Mouse (Mus musculus) natural killer cell, adult 2 months (primary cell): Measurements from ENCODE around the gene Med27.
A peak's percentile ranks its signal among the peaks of the same experiment; 100 is the strongest.

Experiments used
- DNase-seq, 2 experiments: peaks; one replicate each; pipeline ENCODE4 v3.0.0; 2022; ENCODE audit warnings: low spot score in 2 of 2

Gene Med27

GRCm38 (mm10) chr2:29346629-29347271 lies at the start of gene Med27:
Med27 (plus strand) TSS chr2:29346819.
- peak; percentile 80 to 86 for DNase-seq

GRCm38 (mm10) chr2:29309966-29310365 lies 36.7 kb upstream of the Med27 start:
- no peak for DNase-seq

- no peak for DNase-seq
Observed at GRCm38 (mm10) chr2:29312058-29312457, 34.6 kb upstream of the Med27 start.

GRCm38 (mm10) chr2:29317906-29318470 lies 28.6 kb upstream of the Med27 start:
- DNase-seq, result no peak

- DNase-seq, result no peak
Observed at GRCm38 (mm10) chr2:29318596-29318995, 28.0 kb upstream of the Med27 start.

- DNase-seq, result no peak
Observed at GRCm38 (mm10) chr2:29320229-29320751, 26.3 kb upstream of the Med27 start.

- no peak for DNase-seq
Observed at GRCm38 (mm10) chr2:29320780-29321179, 25.8 kb upstream of the Med27 start.

- no peak for DNase-seq
Observed at GRCm38 (mm10) chr2:29324456-29324855, 22.2 kb upstream of the Med27 start.

GRCm38 (mm10) chr2:29330471-29330870 lies 16.1 kb upstream of the Med27 start:
- DNase-seq, result no peak

- no peak for DNase-seq
Observed at GRCm38 (mm10) chr2:29338396-29338795, 8.2 kb upstream of the Med27 start.

- DNase-seq, result no peak
Observed at GRCm38 (mm10) chr2:29358696-29359375, 12.2 kb downstream of the Med27 start.

GRCm38 (mm10) chr2:29360956-29361355 lies 14.3 kb downstream of the Med27 start:
- DNase-seq, result no peak

GRCm38 (mm10) chr2:29365000-29365695 lies 18.5 kb downstream of the Med27 start:
- DNase-seq, result no peak

- DNase-seq, result no peak
Observed at GRCm38 (mm10) chr2:29368730-29369129, 22.1 kb downstream of the Med27 start.

GRCm38 (mm10) chr2:29372176-29372575 lies 25.6 kb downstream of the Med27 start:
- no peak for DNase-seq

- no peak for DNase-seq
Observed at GRCm38 (mm10) chr2:29381683-29382082, 35.1 kb downstream of the Med27 start.

- no peak for DNase-seq
Observed at GRCm38 (mm10) chr2:29382583-29382982, 36.0 kb downstream of the Med27 start.

GRCm38 (mm10) chr2:29383133-29383532 lies 36.5 kb downstream of the Med27 start:
- no peak for DNase-seq

GRCm38 (mm10) chr2:29385405-29385804 lies 38.8 kb downstream of the Med27 start:
- no peak for DNase-seq

GRCm38 (mm10) chr2:29387268-29387667 lies 40.6 kb downstream of the Med27 start:
- no peak for DNase-seq

- DNase-seq, result no peak
Observed at GRCm38 (mm10) chr2:29388937-29389336, 42.3 kb downstream of the Med27 start.

- DNase-seq, result no peak
Observed at GRCm38 (mm10) chr2:29391086-29391485, 44.5 kb downstream of the Med27 start.
